Mouse (Mus musculus) limb, embryonic 13.5 days (tissue): ENCODE data around the gene Cep68. TPM values are rescaled to one million over a fixed set of nuclear protein-coding genes. Genes with fewer than 3 reads are reported as not detected.
"Not testable (repeated sequence)": the region's sequence is repeated elsewhere in the genome, so short reads cannot be mapped to it uniquely, and the experiment has no call there.

Experiments used
- ATAC-seq: fragments of 200-750 bp; cut with Nextera tagmentation; 2 replicates; pipeline ENCODE4 v1.8.0; 2017; ENCODE audit warnings: low read depth, moderate number of reproducible peaks, moderate TSS enrichment; ENCODE audit not compliant: low FRiP score
- H3K27ac ChIP-seq: fragments of 300-500 bp; sonication (generic); 2 replicates; pipeline ENCODE4 v1.5.1; 2015; ENCODE audit warnings: inconsistent platforms, mild to moderate bottlenecking, moderate library complexity
- H3K27me3 ChIP-seq: fragments of 300-500 bp; sonication (generic); 2 replicates; pipeline ENCODE4 v1.6.1; 2015; ENCODE audit warnings: mild to moderate bottlenecking, inconsistent platforms
- H3K36me3 ChIP-seq: fragments of 300-500 bp; sonication (generic); 2 replicates; pipeline ENCODE4 v1.6.1; 2015; ENCODE audit warnings: inconsistent platforms, mild to moderate bottlenecking, moderate library complexity
- H3K4me1 ChIP-seq: fragments of 300-500 bp; sonication (generic); 2 replicates; pipeline ENCODE4 v1.6.1; 2015; ENCODE audit warnings: inconsistent platforms
- H3K4me2 ChIP-seq: fragments of 300-500 bp; sonication (generic); replicated peaks from 2 replicates; pipeline ENCODE4 v1.6.1; 2015; ENCODE audit warnings: inconsistent platforms, mild to moderate bottlenecking, moderate library complexity
- H3K4me3 ChIP-seq: fragments of 300-500 bp; sonication (generic); 2 replicates; pipeline ENCODE4 v1.5.1; 2015; ENCODE audit warnings: moderate library complexity, mild to moderate bottlenecking, inconsistent platforms
- H3K9ac ChIP-seq: fragments of 300-500 bp; sonication (generic); 2 replicates; pipeline ENCODE4 v1.6.1; 2015; ENCODE audit warnings: mild to moderate bottlenecking, inconsistent platforms
- H3K9me3 ChIP-seq: fragments of 300-500 bp; sonication (generic); 2 replicates; pipeline ENCODE4 v1.6.1; 2016; ENCODE audit warnings: inconsistent platforms
- WGBS: fragments of 180-500 bp; shearing (Covaris S2); methylation state at CpG from one replicate; pipeline ENCODE4 v1.1.7; 2015; 5-methylcytosine and 5-hydroxymethylcytosine counted together
- polyA plus RNA-seq: library from polyadenylated mRNA; unstranded; fragments of >200 nt; fragmentation: Nextera tagmentation; extraction: Ambion mirVana; gene quantifications from 2 replicates; pipeline ENCODE4 v1.2.1, GENCODE M21; 2015

The Cep68 gene
- polyA plus RNA-seq, 1 experiment from 2014 or later: 36.8 TPM

- no peak overlapping the region for H3K27ac ChIP-seq
- no peaks in the 10 kb centered on the region for H3K27me3 ChIP-seq
- H3K9me3 ChIP-seq: no peaks in the 10 kb centered on the region
- no peak overlapping the region for H3K4me2 ChIP-seq
- peaks cover 86% of the 10 kb centered on the region for H3K36me3 ChIP-seq
- no peak overlapping the region for H3K4me3 ChIP-seq
- ATAC-seq: no peak
- peaks cover 4% of the 10 kb centered on the region for H3K4me1 ChIP-seq
- H3K9ac ChIP-seq: no peak overlapping the region
- 92% methylated on average over 3 of the region's 3 CpGs for WGBS
Observed at GRCm38 (mm10) chr11:20237976-20238375, 11.3 kb downstream of the Cep68 start.

GRCm38 (mm10) chr11:20237018-20237417 lies 12.2 kb downstream of the Cep68 start:
- no peaks in the 10 kb centered on the region for H3K9me3 ChIP-seq
- H3K4me3 ChIP-seq: no peak overlapping the region
- peaks cover 95% of the 10 kb centered on the region for H3K36me3 ChIP-seq
- 95% methylated on average over 7 of the region's 7 CpGs for WGBS
- no peaks in the 10 kb centered on the region for H3K27me3 ChIP-seq
- ATAC-seq: no peak
- H3K4me1 ChIP-seq: peaks cover 4% of the 10 kb centered on the region; the same call in 1 of the 2 replicates
- H3K4me2 ChIP-seq: no peak overlapping the region
- H3K27ac ChIP-seq: no peak overlapping the region
- H3K9ac ChIP-seq: no peak overlapping the region

- 42% methylated on average over 3 of the region's 3 CpGs for WGBS
- H3K27ac ChIP-seq: no peak overlapping the region
- H3K9ac ChIP-seq: no peak overlapping the region
- H3K36me3 ChIP-seq: peaks cover 93% of the 10 kb centered on the region
- H3K9me3 ChIP-seq: no peaks in the 10 kb centered on the region
- H3K4me3 ChIP-seq: no peak overlapping the region
- no peak overlapping the region for H3K4me2 ChIP-seq
- H3K4me1 ChIP-seq: peaks cover 4% of the 10 kb centered on the region; the same call in 1 of the 2 replicates
- ATAC-seq: no peak
- H3K27me3 ChIP-seq: no peaks in the 10 kb centered on the region
Observed at GRCm38 (mm10) chr11:20234233-20234632, 15.0 kb downstream of the Cep68 start.

GRCm38 (mm10) chr11:20232016-20232755 lies 17.0 kb downstream of the Cep68 start:
- 76% methylated on average over 5 of the region's 5 CpGs for WGBS
- Histone ChIP-seq H3K36me3 (peaks cover 90% of the 10 kb centered on the region), H3K27me3 (no peaks in the 10 kb centered on the region), H3K9me3 (no peaks in the 10 kb centered on the region), H3K4me1 (peaks cover 4% of the 10 kb centered on the region; the same call in 1 of the 2 replicates), H3K4me2 (no peak overlapping the region), H3K9ac (no peak overlapping the region), H3K4me3 (no peak overlapping the region), H3K27ac (peak overlapping the region; percentile 29; the same call in 1 of the 2 replicates)
- ATAC-seq: peak; percentile 15; the same call in 1 of the 2 replicates

GRCm38 (mm10) chr11:20231128-20231878 lies 17.9 kb downstream of the Cep68 start:
- Histone ChIP-seq H3K36me3 (peaks cover 85% of the 10 kb centered on the region), H3K9me3 (no peaks in the 10 kb centered on the region), H3K4me3 (no peak overlapping the region), H3K27ac (peak overlapping the region; percentile 55; the same call in 1 of the 2 replicates), H3K4me1 (peaks cover 4% of the 10 kb centered on the region; the same call in 1 of the 2 replicates), H3K9ac (no peak overlapping the region), H3K4me2 (no peak overlapping the region), H3K27me3 (no peaks in the 10 kb centered on the region)
- ATAC-seq: no peak
- 75% methylated on average over 8 of the region's 8 CpGs for WGBS

- WGBS: 84% methylated on average over 1 of the region's 1 CpGs
- Histone ChIP-seq H3K4me3 (no peak overlapping the region), H3K9ac (no peak overlapping the region), H3K27ac (no peak overlapping the region), H3K9me3 (no peaks in the 10 kb centered on the region), H3K4me2 (no peak overlapping the region), H3K27me3 (no peaks in the 10 kb centered on the region), H3K36me3 (peaks cover 85% of the 10 kb centered on the region), H3K4me1 (peaks cover 4% of the 10 kb centered on the region; the same call in 1 of the 2 replicates)
- no peak for ATAC-seq
Observed at GRCm38 (mm10) chr11:20230286-20230685, 18.9 kb downstream of the Cep68 start.

GRCm38 (mm10) chr11:20229311-20229710 lies 19.9 kb downstream of the Cep68 start:
- Histone ChIP-seq H3K27ac (no peak overlapping the region), H3K4me2 (no peak overlapping the region), H3K4me3 (no peak overlapping the region), H3K9me3 (no peaks in the 10 kb centered on the region), H3K9ac (no peak overlapping the region), H3K36me3 (peaks cover 83% of the 10 kb centered on the region), H3K27me3 (no peaks in the 10 kb centered on the region), H3K4me1 (peaks cover 4% of the 10 kb centered on the region; the same call in 1 of the 2 replicates)
- WGBS: 84% methylated on average over 4 of the region's 4 CpGs
- ATAC-seq: no peak

GRCm38 (mm10) chr11:20228666-20229065 lies 20.6 kb downstream of the Cep68 start:
- Histone ChIP-seq H3K36me3 (peaks cover 84% of the 10 kb centered on the region), H3K9ac (no peak overlapping the region), H3K27me3 (no peaks in the 10 kb centered on the region), H3K4me3 (no peak overlapping the region), H3K27ac (no peak overlapping the region), H3K4me2 (no peak overlapping the region), H3K9me3 (no peaks in the 10 kb centered on the region), H3K4me1 (peaks cover 4% of the 10 kb centered on the region; the same call in 1 of the 2 replicates)
- WGBS: 75% methylated on average over 5 of the region's 5 CpGs
- ATAC-seq: no peak

- H3K9me3 ChIP-seq: no peaks in the 10 kb centered on the region
- H3K36me3 ChIP-seq: peaks cover 84% of the 10 kb centered on the region
- H3K27ac ChIP-seq: no peak overlapping the region
- ATAC-seq: no peak
- no peaks in the 10 kb centered on the region for H3K27me3 ChIP-seq
- WGBS: 95% methylated on average over 4 of the region's 4 CpGs
- no peak overlapping the region for H3K9ac ChIP-seq
- no peak overlapping the region for H3K4me3 ChIP-seq
- H3K4me2 ChIP-seq: no peak overlapping the region
- H3K4me1 ChIP-seq: no peaks in the 10 kb centered on the region
Observed at GRCm38 (mm10) chr11:20225938-20226337, 23.3 kb downstream of the Cep68 start.

- Histone ChIP-seq H3K4me2 (no peak overlapping the region), H3K27ac (no peak overlapping the region), H3K9ac (no peak overlapping the region), H3K27me3 (no peaks in the 10 kb centered on the region), H3K4me1 (no peaks in the 10 kb centered on the region), H3K36me3 (peaks cover 81% of the 10 kb centered on the region), H3K9me3 (no peaks in the 10 kb centered on the region), H3K4me3 (no peak overlapping the region)
- no peak for ATAC-seq
- 85% methylated on average over 6 of the region's 6 CpGs for WGBS
Observed at GRCm38 (mm10) chr11:20224196-20224595, 25.0 kb downstream of the Cep68 start.

- no CpG with 5 or more reads among the region's 1 CpGs for WGBS
- H3K4me2 ChIP-seq, H3K9me3 ChIP-seq, H3K4me1 ChIP-seq, H3K9ac ChIP-seq, H3K27ac ChIP-seq, H3K4me3 ChIP-seq, H3K27me3 ChIP-seq, ATAC-seq: not testable (repeated sequence)
- H3K36me3 ChIP-seq: peaks cover 84% of the 10 kb centered on the region
Observed at GRCm38 (mm10) chr11:20221671-20222070, 27.6 kb downstream of the Cep68 start.

- Histone ChIP-seq H3K27me3 (no peaks in the 10 kb centered on the region), H3K9ac (no peak overlapping the region), H3K4me2 (no peak overlapping the region), H3K27ac (no peak overlapping the region), H3K9me3 (no peaks in the 10 kb centered on the region), H3K4me1 (no peaks in the 10 kb centered on the region), H3K4me3 (no peak overlapping the region), H3K36me3 (peaks cover 68% of the 10 kb centered on the region)
- 97% methylated on average over 1 of the region's 1 CpGs for WGBS
- ATAC-seq: no peak
Observed at GRCm38 (mm10) chr11:20217227-20217626, 32.0 kb downstream of the Cep68 start.
